Mouse (Mus musculus): ENCODE measurements around the gene 2510039O18Rik. TPM values are rescaled to one million over a fixed set of nuclear protein-coding genes. Genes with fewer than 3 reads are reported as not detected.

The 2510039O18Rik gene
- polyA plus RNA-seq, 1 experiment from 2014 or later = 13.3 TPM

DNA sequence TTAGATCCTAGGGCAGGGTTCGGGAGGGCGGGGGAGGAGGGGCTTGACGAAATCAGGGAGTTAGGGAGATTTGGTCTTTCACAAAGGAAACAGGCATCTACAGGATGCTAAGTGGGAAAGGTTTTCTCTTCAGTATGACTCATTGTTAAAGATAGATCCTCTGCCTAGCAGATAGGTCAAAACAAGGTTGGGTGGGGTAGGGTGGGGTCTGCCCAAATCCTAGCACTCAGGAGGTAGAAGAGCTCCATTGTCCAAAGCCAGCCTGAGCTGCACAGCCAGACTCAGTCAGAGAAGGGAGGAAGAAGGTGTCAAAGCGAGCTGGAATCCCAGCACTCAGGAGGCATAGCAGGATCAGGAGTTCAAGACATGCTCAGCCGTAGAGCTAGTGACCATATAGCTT lies 3.2 kb upstream of the 2510039O18Rik start:
- peaks cover 3% of the 10 kb centered on the region; the same call in 1 of the 2 replicates for H3K27me3 ChIP-seq
- H3K9ac ChIP-seq = no peak overlapping the region
- H3K27ac ChIP-seq (replicated peaks) = no peak overlapping the region
- H3K4me3 ChIP-seq = no peak overlapping the region
- peaks cover 33% of the 10 kb centered on the region for H3K4me1 ChIP-seq (replicated peaks)
- H3K36me3 ChIP-seq = no peaks in the 10 kb centered on the region
- no peak overlapping the region for H3K4me2 ChIP-seq
- 63% methylated on average over 5 of the region's 5 CpGs for WGBS
- ATAC-seq (ENCODE audit: low FRiP score, low read depth) = no peak
- H3K9me3 ChIP-seq = no peaks in the 10 kb centered on the region

DNA sequence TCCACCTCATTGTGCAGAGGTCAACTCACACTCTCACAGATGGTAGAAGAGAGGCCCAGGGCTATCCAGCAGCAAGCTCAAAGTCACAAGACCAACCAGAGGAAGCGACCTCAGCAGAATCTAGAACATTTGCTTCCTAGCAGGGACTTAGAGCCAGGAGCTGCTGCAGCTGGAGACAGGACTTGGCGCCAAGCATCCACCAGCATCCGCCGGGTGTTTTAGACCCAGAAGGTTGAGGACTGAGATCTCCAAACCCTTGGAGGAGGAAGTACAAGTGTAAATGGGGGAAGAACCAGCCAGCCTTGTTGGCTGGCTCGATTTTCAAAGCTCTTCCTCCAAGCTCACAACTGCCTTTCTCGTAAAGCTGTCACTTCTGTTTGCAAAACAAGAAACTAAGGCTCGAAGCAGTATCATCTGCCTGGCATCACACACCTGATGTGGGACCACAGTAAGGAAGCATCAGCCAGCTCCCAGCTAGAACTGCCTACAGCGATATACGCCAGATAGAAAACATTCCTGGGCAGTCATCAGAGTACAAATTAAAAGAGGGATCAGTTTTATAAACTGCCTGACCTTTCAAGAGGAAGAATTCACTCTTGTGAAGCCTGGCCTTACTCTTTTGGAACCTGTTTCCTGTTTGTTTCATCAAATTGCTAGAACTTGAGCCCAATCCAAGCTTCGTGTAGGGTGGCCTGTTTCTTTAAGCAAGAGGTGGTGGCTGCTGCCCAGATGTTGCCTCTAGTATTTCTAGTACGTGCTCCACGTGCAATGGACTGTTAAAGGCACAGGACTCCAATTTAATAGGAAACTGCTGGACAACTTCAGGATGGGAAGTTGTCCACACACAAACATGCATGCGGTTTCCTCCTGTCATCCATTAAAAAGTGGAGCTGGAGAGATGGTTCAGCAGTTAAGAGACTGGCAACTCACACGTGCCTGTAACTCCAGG lies 2.3 kb upstream of the 2510039O18Rik start:
- H3K27ac ChIP-seq (replicated peaks) = no peak overlapping the region
- 77% methylated on average over 14 of the region's 14 CpGs for WGBS
- no peak for ATAC-seq (ENCODE audit: low FRiP score, low read depth)

GRCm38 (mm10) chr4:147940111-147940510 lies 584 bp upstream of the 2510039O18Rik start:
- Histone ChIP-seq H3K4me1 (replicated peaks) (peaks cover 46% of the 10 kb centered on the region), H3K4me3 (peak overlapping the region; percentile 79; the same call in 1 of the 2 replicates), H3K27ac (replicated peaks) (peak overlapping the region; percentile 72), H3K9ac (no peak overlapping the region), H3K9me3 (no peaks in the 10 kb centered on the region), H3K4me2 (peak overlapping the region; percentile 100), H3K36me3 (peaks cover 8% of the 10 kb centered on the region), H3K27me3 (peaks cover 3% of the 10 kb centered on the region; the same call in 1 of the 2 replicates)
- 39% methylated on average over 9 of the region's 9 CpGs for WGBS
- ATAC-seq (ENCODE audit: low FRiP score, low read depth) = 0 out of 2 replicates have a peak, but pooled peaks have one; percentile 10

More for the DNA sequence above, 2.3 kb upstream of the 2510039O18Rik start:
- H3K27me3 ChIP-seq = peaks cover 3% of the 10 kb centered on the region; the same call in 1 of the 2 replicates
- no peak overlapping the region for H3K4me2 ChIP-seq
- H3K36me3 ChIP-seq = no peaks in the 10 kb centered on the region
- H3K4me1 ChIP-seq (replicated peaks) = peaks cover 41% of the 10 kb centered on the region
- H3K9me3 ChIP-seq = no peaks in the 10 kb centered on the region
- H3K9ac ChIP-seq = no peak overlapping the region
- H3K4me3 ChIP-seq = no peak overlapping the region

- Histone ChIP-seq H3K9me3 (no peaks in the 10 kb centered on the region), H3K4me2 (peak overlapping the region; percentile 100), H3K4me1 (replicated peaks) (peaks cover 41% of the 10 kb centered on the region), H3K36me3 (peaks cover 20% of the 10 kb centered on the region), H3K27me3 (peaks cover 1% of the 10 kb centered on the region; the same call in 1 of the 2 replicates), H3K27ac (replicated peaks) (peak overlapping the region; percentile 72), H3K9ac (peak overlapping the region; percentile 93), H3K4me3 (peak overlapping the region; percentile 79)
- 12% methylated on average over 52 of the region's 88 CpGs for WGBS
- peak; percentile 51 for ATAC-seq (ENCODE audit: low FRiP score, low read depth)
Observed at GRCm38 (mm10) chr4:147941045-147942020, 638 bp downstream of the 2510039O18Rik start.

DNA sequence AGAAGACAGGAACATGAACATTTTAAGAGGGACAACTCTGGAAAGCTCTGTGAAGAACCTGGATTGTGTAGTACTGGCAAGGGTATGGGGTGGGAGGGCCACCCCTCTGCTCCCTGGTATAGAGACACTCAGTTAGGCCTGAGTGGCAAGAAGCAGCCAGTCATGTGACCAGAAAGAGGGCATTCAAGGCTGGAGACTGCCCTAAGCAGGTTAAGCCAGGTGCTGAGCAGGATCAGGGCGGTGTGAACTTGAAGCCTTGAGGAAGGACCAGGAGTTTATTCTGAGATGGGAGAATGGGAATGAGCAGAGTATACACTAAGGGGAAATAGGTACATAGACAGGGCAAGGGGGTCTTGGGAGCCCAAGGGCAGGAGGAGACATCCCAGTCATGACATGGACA lies 2.3 kb downstream of the 2510039O18Rik start:
- 92% methylated on average over 1 of the region's 1 CpGs for WGBS
- peaks cover 34% of the 10 kb centered on the region for H3K4me1 ChIP-seq (replicated peaks)
- H3K36me3 ChIP-seq = peaks cover 36% of the 10 kb centered on the region
- ATAC-seq (ENCODE audit: low FRiP score, low read depth) = no peak
- H3K27ac ChIP-seq (replicated peaks) = no peak overlapping the region
- no peaks in the 10 kb centered on the region for H3K27me3 ChIP-seq
- H3K4me3 ChIP-seq = no peak overlapping the region
- H3K4me2 ChIP-seq = peak overlapping the region; percentile 0; the same call in 1 of the 2 replicates
- no peak overlapping the region for H3K9ac ChIP-seq
- no peaks in the 10 kb centered on the region for H3K9me3 ChIP-seq

DNA sequence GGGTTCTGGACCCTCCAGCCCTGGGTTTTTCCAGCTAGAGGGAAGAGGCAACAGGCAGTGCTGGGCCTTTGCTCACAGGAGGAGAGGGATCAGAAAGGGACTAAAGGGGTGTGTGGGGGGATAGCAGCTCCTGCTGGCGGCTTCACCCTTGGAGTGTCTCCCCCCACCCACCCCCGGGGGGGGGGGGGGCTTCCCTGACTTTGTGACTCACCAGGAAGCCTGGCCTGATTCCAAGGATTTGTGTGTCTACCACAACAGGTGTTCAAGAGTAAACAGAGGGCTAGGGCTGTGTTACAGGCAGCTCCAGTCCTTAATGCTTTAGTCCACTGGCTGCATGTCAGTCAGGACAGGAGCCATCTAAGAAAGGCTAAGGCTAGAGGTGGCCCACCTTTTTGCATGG lies 6.8 kb downstream of the 2510039O18Rik start:
- no peak for ATAC-seq (ENCODE audit: low FRiP score, low read depth)
- Histone ChIP-seq H3K4me3 (no peak overlapping the region), H3K27me3 (no peaks in the 10 kb centered on the region), H3K27ac (replicated peaks) (no peak overlapping the region), H3K4me1 (replicated peaks) (peaks cover 16% of the 10 kb centered on the region), H3K4me2 (no peak overlapping the region), H3K9ac (no peak overlapping the region), H3K36me3 (peaks cover 41% of the 10 kb centered on the region), H3K9me3 (no peaks in the 10 kb centered on the region)
- 89% methylated on average over 2 of the region's 2 CpGs for WGBS

DNA sequence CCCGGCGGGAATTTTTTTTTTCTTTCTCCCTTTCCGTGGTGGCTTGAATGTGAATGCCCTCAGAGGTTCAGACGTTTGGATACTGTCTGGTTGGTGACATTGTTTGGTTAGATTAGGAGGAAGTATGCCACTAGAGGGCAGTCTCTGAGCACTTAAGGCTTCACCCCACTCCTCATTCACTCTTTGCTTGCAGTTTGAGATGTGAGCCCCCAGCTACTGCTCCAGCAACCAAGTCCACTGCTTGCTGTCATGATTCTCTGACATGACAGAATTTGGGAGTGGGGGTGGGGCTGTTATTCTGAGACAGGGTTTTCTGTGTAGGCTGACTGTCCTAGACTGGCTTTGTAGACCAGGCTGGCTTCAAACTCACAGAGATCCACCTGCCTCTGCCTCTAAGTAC lies 12.9 kb downstream of the 2510039O18Rik start:
- no peak overlapping the region for H3K4me2 ChIP-seq
- no peaks in the 10 kb centered on the region for H3K27me3 ChIP-seq
- H3K4me3 ChIP-seq = no peak overlapping the region
- no peaks in the 10 kb centered on the region for H3K9me3 ChIP-seq
- ATAC-seq (ENCODE audit: low FRiP score, low read depth) = no peak
- 8% methylated on average over 4 of the region's 4 CpGs for WGBS
- no peak overlapping the region for H3K9ac ChIP-seq
- no peak overlapping the region for H3K27ac ChIP-seq (replicated peaks)
- H3K36me3 ChIP-seq = peaks cover 1% of the 10 kb centered on the region
- H3K4me1 ChIP-seq (replicated peaks) = no peaks in the 10 kb centered on the region

DNA sequence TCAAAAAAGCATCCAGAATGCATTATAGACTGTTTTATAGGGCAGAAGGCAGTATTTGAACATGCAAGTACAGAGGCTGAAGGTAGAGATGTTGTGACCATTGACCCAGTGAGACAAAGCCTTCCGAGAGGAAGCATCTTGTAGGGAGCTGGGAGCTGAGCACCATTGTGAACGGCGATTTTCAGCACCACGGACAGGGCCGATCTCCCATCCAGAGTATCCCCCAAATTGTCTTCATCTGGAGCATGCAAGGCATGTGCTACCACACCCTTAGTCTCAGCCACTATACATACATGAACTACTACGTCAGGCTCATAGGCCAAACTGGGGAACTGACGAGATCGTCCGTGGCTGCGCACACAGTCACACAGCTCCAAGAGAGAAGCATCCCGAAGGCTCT lies 16.4 kb downstream of the 2510039O18Rik start:
- Histone ChIP-seq H3K4me2 (no peak overlapping the region), H3K4me3 (no peak overlapping the region), H3K36me3 (no peaks in the 10 kb centered on the region), H3K4me1 (replicated peaks) (no peaks in the 10 kb centered on the region), H3K9ac (no peak overlapping the region), H3K9me3 (no peaks in the 10 kb centered on the region), H3K27me3 (no peaks in the 10 kb centered on the region), H3K27ac (replicated peaks) (no peak overlapping the region)
- 44% methylated on average over 11 of the region's 11 CpGs for WGBS
- ATAC-seq (ENCODE audit: low FRiP score, low read depth) = no peak

- Histone ChIP-seq H3K36me3 (no peaks in the 10 kb centered on the region), H3K9ac (no peak overlapping the region), H3K27me3 (no peaks in the 10 kb centered on the region), H3K4me2 (no peak overlapping the region), H3K9me3 (no peaks in the 10 kb centered on the region), H3K4me3 (no peak overlapping the region), H3K27ac (replicated peaks) (no peak overlapping the region), H3K4me1 (replicated peaks) (no peaks in the 10 kb centered on the region)
- WGBS = 51% methylated on average over 6 of the region's 6 CpGs
- ATAC-seq (ENCODE audit: low FRiP score, low read depth) = peak; percentile 79; the same call in 1 of the 2 replicates
Observed at GRCm38 (mm10) chr4:147959881-147960831, 19.5 kb downstream of the 2510039O18Rik start.

- no peak overlapping the region for H3K4me3 ChIP-seq
- no peaks in the 10 kb centered on the region for H3K4me1 ChIP-seq (replicated peaks)
- no peak for ATAC-seq (ENCODE audit: low FRiP score, low read depth)
- no peak overlapping the region for H3K9ac ChIP-seq
- H3K4me2 ChIP-seq = no peak overlapping the region
- H3K9me3 ChIP-seq = no peaks in the 10 kb centered on the region
- H3K36me3 ChIP-seq = no peaks in the 10 kb centered on the region
- H3K27me3 ChIP-seq = no peaks in the 10 kb centered on the region
- H3K27ac ChIP-seq (replicated peaks) = no peak overlapping the region
- 61% methylated on average over 6 of the region's 6 CpGs for WGBS
Observed at GRCm38 (mm10) chr4:147962781-147963180, 22.1 kb downstream of the 2510039O18Rik start.

GRCm38 (mm10) chr4:147963623-147964022 lies 22.9 kb downstream of the 2510039O18Rik start:
- Histone ChIP-seq H3K36me3 (no peaks in the 10 kb centered on the region), H3K4me1 (replicated peaks) (no peaks in the 10 kb centered on the region), H3K27ac (replicated peaks) (no peak overlapping the region), H3K4me3 (no peak overlapping the region), H3K27me3 (no peaks in the 10 kb centered on the region), H3K9me3 (no peaks in the 10 kb centered on the region), H3K4me2 (no peak overlapping the region), H3K9ac (no peak overlapping the region)
- 87% methylated on average over 15 of the region's 15 CpGs for WGBS
- no peak for ATAC-seq (ENCODE audit: low FRiP score, low read depth)
